In genomic region chr11:43385055-43385649, GRCm38 (mm10) we compare ENCODE assay signal across 8 mouse cellular contexts. TPM values are rescaled to one million over a fixed set of nuclear protein-coding genes. Genes with fewer than 3 reads are reported as not detected.
DNase-seq lines count a peak whose midpoint lies in the region; ATAC-seq and TF ChIP-seq lines count a peak whose summit lies in the region.

No protein-coding gene starts in this region.

- peak overlapping the region; percentile 60 for H3K9ac ChIP-seq in embryonic facial prominence, embryonic 13.5 days
- H3K9ac ChIP-seq in limb, embryonic 13.5 days, result peak overlapping the region; percentile 60
- H3K9ac ChIP-seq in midbrain, embryonic 13.5 days (replicated peaks), result peak overlapping the region; percentile 60

- ATAC-seq in embryonic facial prominence, embryonic 13.5 days (ENCODE audit: insufficient number of reproducible peaks, insufficient read depth, low FRiP score, low TSS enrichment, low read depth), result peak; percentile 67; the same call in 1 of the 2 replicates
- ATAC-seq in limb, embryonic 13.5 days (ENCODE audit: low FRiP score, low read depth), result no peak
- ATAC-seq in midbrain, embryonic 13.5 days, result peak; percentile 82

- TF ChIP-seq CTCF in thymus, adult 2 months (IDR thresholded peaks at IDR 0.05; ENCODE audit: borderline replicate concordance, control insufficient read depth, extremely low read depth, insufficient read depth, low read length, poor library complexity), result no peak
- TF ChIP-seq CTCF in kidney, adult 2 months (conservative IDR thresholded peaks at IDR 0.05; ENCODE audit: insufficient read depth, insufficient read length, low read depth, low read length), result no peak

- H3K36me3 ChIP-seq in thymus, adult 2 months (ENCODE audit: control insufficient read depth, insufficient read depth, low read length), result no peaks in the 10 kb centered on the region
- no peaks in the 10 kb centered on the region for H3K36me3 ChIP-seq in embryonic facial prominence, embryonic 13.5 days
- no peaks in the 10 kb centered on the region for H3K36me3 ChIP-seq in kidney, adult 2 months (ENCODE audit: control insufficient read depth, insufficient read depth, low read length)
- no peaks in the 10 kb centered on the region for H3K36me3 ChIP-seq in limb, embryonic 13.5 days
- H3K36me3 ChIP-seq in midbrain, embryonic 13.5 days, result no peaks in the 10 kb centered on the region

- 4% methylated on average over 18 of the region's 18 CpGs for WGBS in thymus, adult 2 months
- 2% methylated on average over 18 of the region's 18 CpGs for WGBS in embryonic facial prominence, embryonic 13.5 days
- 2% methylated on average over 18 of the region's 18 CpGs for WGBS in kidney, adult 2 months
- WGBS in limb, embryonic 13.5 days, result 3% methylated on average over 18 of the region's 18 CpGs
- WGBS in midbrain, embryonic 13.5 days, result 2% methylated on average over 16 of the region's 18 CpGs

- no peak for TF ChIP-seq POLR2A in thymus, adult 2 months (IDR thresholded peaks at IDR 0.05; ENCODE audit: control insufficient read depth, extremely low read depth, insufficient read depth, low read length, poor library complexity)
- TF ChIP-seq POLR2A in kidney, adult 2 months (IDR thresholded peaks at IDR 0.05; ENCODE audit: low read depth, low read length), result no peak

- no peaks in the 10 kb centered on the region for H3K9me3 ChIP-seq in embryonic facial prominence, embryonic 13.5 days
- no peaks in the 10 kb centered on the region for H3K9me3 ChIP-seq in limb, embryonic 13.5 days
- H3K9me3 ChIP-seq in midbrain, embryonic 13.5 days, result no peaks in the 10 kb centered on the region

- H3K27ac ChIP-seq in thymus, adult 2 months (ENCODE audit: control insufficient read depth, insufficient read depth, low read length), result peak overlapping the region; percentile 3; the same call in 1 of the 2 replicates
- no peak overlapping the region for H3K27ac ChIP-seq in embryonic facial prominence, embryonic 13.5 days
- peak overlapping the region; percentile 71; the same call in 1 of the 2 replicates for H3K27ac ChIP-seq in kidney, adult 2 months (ENCODE audit: insufficient read depth, low read depth, low read length)
- 0 out of 2 replicates have a peak overlapping the region, but pooled peaks have one; percentile 15 for H3K27ac ChIP-seq in limb, embryonic 13.5 days
- peak overlapping the region; percentile 61 for H3K27ac ChIP-seq in midbrain, embryonic 13.5 days

- DNase-seq in thymus, adult 2 months, result peak; percentile 21
- no peak for DNase-seq in thymus, postnatal 0 days (ENCODE audit: low spot score)
- DNase-seq in heart, adult 9 months (ENCODE audit: low spot score in 2 of 2), result peak; percentile 74 to 76
- peak; percentile 72 for DNase-seq in kidney, adult 2 months
- peak; percentile 54 for DNase-seq in spleen, adult 12 weeks (ENCODE audit: low spot score)

- peaks cover 30% of the 10 kb centered on the region for H3K4me1 ChIP-seq in thymus, adult 2 months (replicated peaks; ENCODE audit: control insufficient read depth, insufficient read depth, low read length)
- peaks cover 6% of the 10 kb centered on the region; the same call in 1 of the 2 replicates for H3K4me1 ChIP-seq in embryonic facial prominence, embryonic 13.5 days
- no peaks in the 10 kb centered on the region; the same call in 1 of the 2 replicates for H3K4me1 ChIP-seq in kidney, adult 2 months (ENCODE audit: control insufficient read depth, insufficient read depth, low read length)
- H3K4me1 ChIP-seq in limb, embryonic 13.5 days, result peaks cover 14% of the 10 kb centered on the region; the same call in 1 of the 2 replicates
- peaks cover 15% of the 10 kb centered on the region for H3K4me1 ChIP-seq in midbrain, embryonic 13.5 days (replicated peaks)

- H3K4me2 ChIP-seq in embryonic facial prominence, embryonic 13.5 days, result peak overlapping the region; percentile 67
- H3K4me2 ChIP-seq in limb, embryonic 13.5 days (replicated peaks), result peak overlapping the region; percentile 68
- H3K4me2 ChIP-seq in midbrain, embryonic 13.5 days (replicated peaks), result peak overlapping the region; percentile 62

- H3K4me3 ChIP-seq in thymus, adult 2 months (ENCODE audit: control insufficient read depth, insufficient read depth, low read length), result peak overlapping the region; percentile 6
- H3K4me3 ChIP-seq in embryonic facial prominence, embryonic 13.5 days, result peak overlapping the region; percentile 38
- H3K4me3 ChIP-seq in kidney, adult 2 months (ENCODE audit: insufficient read depth, low read depth, low read length), result peak overlapping the region; percentile 48
- H3K4me3 ChIP-seq in limb, embryonic 13.5 days, result peak overlapping the region; percentile 39
- H3K4me3 ChIP-seq in midbrain, embryonic 13.5 days (replicated peaks), result peak overlapping the region; percentile 36

- H3K27me3 ChIP-seq in thymus, adult 2 months (ENCODE audit: control insufficient read depth, insufficient read depth, low read length), result no peaks in the 10 kb centered on the region
- peaks cover 14% of the 10 kb centered on the region for H3K27me3 ChIP-seq in embryonic facial prominence, embryonic 13.5 days
- H3K27me3 ChIP-seq in kidney, adult 2 months (replicated peaks; ENCODE audit: control insufficient read depth, insufficient read depth, low read length), result no peaks in the 10 kb centered on the region
- peaks cover 16% of the 10 kb centered on the region for H3K27me3 ChIP-seq in limb, embryonic 13.5 days
- 0 out of 2 replicates have a peak, but pooled peaks cover 2% of the 10 kb centered on the region for H3K27me3 ChIP-seq in midbrain, embryonic 13.5 days

RNA-seq across cellular contexts. Expression of gene Pttg1, which starts 40.9 kb away (rescaled TPM):
- polyA plus RNA-seq in thymus, adult 2 months (2012; rRNA removed), result 28.5 and 38.8 TPM in 2 replicates
- polyA plus RNA-seq in thymus, postnatal 0 days (2015; fragmentation: Nextera tagmentation; extraction: Ambion mirVana), result 112 and 114 TPM in 2 replicates
- 116 and 118 TPM in 2 replicates for polyA plus RNA-seq in embryonic facial prominence, embryonic 13.5 days (2015; fragmentation: Nextera tagmentation; extraction: Ambion mirVana)
- polyA plus RNA-seq in kidney, adult 2 months (2012; rRNA removed), result 33.6 and 45.4 TPM in 2 replicates
- 100 and 104 TPM in 2 replicates for polyA plus RNA-seq in limb, embryonic 13.5 days (2015; fragmentation: Nextera tagmentation; extraction: Ambion mirVana)
- 51.2 and 54.7 TPM in 2 replicates for polyA plus RNA-seq in midbrain, embryonic 13.5 days (2015; fragmentation: Nextera tagmentation; extraction: Ambion mirVana)

RNA-seq across cellular contexts. Expression of gene Slu7, which starts 48.4 kb away (rescaled TPM):
- 4.1 and 4.5 TPM in 2 replicates for polyA plus RNA-seq in thymus, adult 2 months (2012; rRNA removed)
- 66.2 and 71.7 TPM in 2 replicates for polyA plus RNA-seq in thymus, postnatal 0 days (2015; fragmentation: Nextera tagmentation; extraction: Ambion mirVana)
- polyA plus RNA-seq in embryonic facial prominence, embryonic 13.5 days (2015; fragmentation: Nextera tagmentation; extraction: Ambion mirVana), result 59.3 and 68.7 TPM in 2 replicates
- polyA plus RNA-seq in kidney, adult 2 months (2012; rRNA removed), result 3.4 and 5.5 TPM in 2 replicates
- polyA plus RNA-seq in limb, embryonic 13.5 days (2015; fragmentation: Nextera tagmentation; extraction: Ambion mirVana), result 62.9 and 66.3 TPM in 2 replicates
- polyA plus RNA-seq in midbrain, embryonic 13.5 days (2015; fragmentation: Nextera tagmentation; extraction: Ambion mirVana), result 73.6 and 75.6 TPM in 2 replicates
